Mouse (Mus musculus) erythroblast, embryonic 14.5 days (primary cell): ENCODE measurements around the gene Gm13279.
"Not testable (repeated sequence)": the region's sequence is repeated elsewhere in the genome, so short reads cannot be mapped to it uniquely, and the experiment has no call there.

Experiments used
- GATA1 ChIP-seq: IDR thresholded peaks from 2 replicates; pipeline ENCODE4 v1.6.1; 2012; ENCODE audit warnings: low read length, inconsistent platforms, mixed read lengths
- TAL1 ChIP-seq: IDR thresholded peaks from 3 replicates; pipeline ENCODE4 v1.6.1; 2012; ENCODE audit warnings: low read length, inconsistent platforms, mixed read lengths

DNA sequence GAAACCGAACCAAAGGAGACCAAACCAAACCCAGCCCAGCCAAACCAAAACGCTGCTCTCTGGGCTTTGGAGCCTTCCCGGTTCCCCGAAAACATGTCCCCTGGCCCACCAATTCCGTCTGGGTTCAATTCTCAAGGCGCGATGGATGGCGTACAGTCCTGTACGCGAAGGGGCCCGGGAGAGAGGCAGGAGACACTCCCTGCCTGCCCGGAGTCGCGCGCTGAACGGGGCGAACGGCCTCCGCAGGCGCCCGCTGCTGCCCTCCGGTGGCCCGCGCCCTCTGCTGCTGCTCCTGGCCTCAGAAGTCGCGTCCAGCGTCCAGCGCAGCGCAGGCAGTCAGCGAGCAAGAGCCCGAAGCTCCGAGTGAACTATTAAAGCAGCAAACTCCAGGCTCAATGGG lies 23.7 kb upstream of the Gm13279 start, which contains the start of gene Gm13290:
- not testable (repeated sequence) for TF ChIP-seq GATA1, TAL1
